Mouse (Mus musculus): ENCODE data around the gene Myo1a. TPM values are rescaled to one million over a fixed set of nuclear protein-coding genes. Genes with fewer than 3 reads are reported as not detected.

Gene Myo1a
- polyA plus RNA-seq, 1 experiment from 2014 or later = 9.1 TPM

DNA sequence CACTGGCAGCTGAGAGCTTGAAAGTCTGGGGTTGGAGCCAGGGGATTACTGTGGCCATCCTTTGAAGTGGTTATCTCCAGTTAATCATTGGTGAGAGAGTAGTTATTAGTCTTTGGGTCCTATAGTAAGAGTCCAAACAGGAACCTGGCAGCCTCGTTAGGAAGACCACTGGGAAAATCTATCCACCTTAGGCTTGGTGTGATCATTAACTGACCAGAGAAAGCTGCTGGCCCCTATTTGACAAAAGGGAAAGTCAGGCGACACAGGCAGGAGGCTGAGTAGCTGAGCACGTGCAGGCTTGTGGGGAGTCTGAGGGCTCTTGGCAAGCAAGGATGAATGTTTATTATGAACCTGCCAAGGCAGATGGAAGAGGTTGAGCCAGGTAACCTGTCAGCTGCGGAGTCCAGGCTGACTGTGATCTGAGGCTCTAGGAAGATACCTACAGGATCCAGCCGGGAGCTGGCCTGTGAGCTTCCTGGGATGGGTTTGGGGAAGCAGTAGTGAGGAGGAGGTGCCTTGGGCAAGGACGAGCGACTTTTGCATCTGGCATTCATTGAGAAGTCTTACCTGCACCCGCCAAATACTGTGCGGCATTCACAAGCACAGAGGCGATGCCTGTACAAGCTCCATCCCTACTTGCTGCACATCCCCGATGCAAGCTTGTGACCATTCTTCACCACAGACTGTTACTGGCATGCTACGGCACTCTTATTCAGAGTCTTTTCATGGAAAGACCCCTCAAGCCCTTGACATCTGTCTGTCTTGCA lies 59.1 kb downstream of the Myo1a start:
- H3K27me3 ChIP-seq (ENCODE audit: control insufficient read depth, insufficient read depth, low read length) = no peaks in the 10 kb centered on the region
- 0 out of 2 replicates have a peak, but pooled peaks cover 6% of the 10 kb centered on the region for H3K4me1 ChIP-seq (ENCODE audit: control insufficient read depth, insufficient read depth, low read length)
- H3K4me2 ChIP-seq (replicated peaks; ENCODE audit: low read depth, low read length) = no peak overlapping the region
- no peak overlapping the region for H3K4me3 ChIP-seq (ENCODE audit: low read depth, low read length)
- no peak overlapping the region for H3K9ac ChIP-seq (replicated peaks; ENCODE audit: low read depth, low read length)
- peak; percentile 28; the same call in 1 of the 2 replicates for ATAC-seq (ENCODE audit: insufficient number of reproducible peaks, insufficient read depth, low FRiP score, low read depth)
- 49% methylated on average over 12 of the region's 12 CpGs for WGBS
- no peaks in the 10 kb centered on the region for H3K36me3 ChIP-seq (ENCODE audit: control insufficient read depth, insufficient read depth, low read length)
- H3K9me3 ChIP-seq (ENCODE audit: control insufficient read depth, low read depth, low read length) = no peaks in the 10 kb centered on the region
- H3K27ac ChIP-seq (ENCODE audit: low read length) = no peak overlapping the region

DNA sequence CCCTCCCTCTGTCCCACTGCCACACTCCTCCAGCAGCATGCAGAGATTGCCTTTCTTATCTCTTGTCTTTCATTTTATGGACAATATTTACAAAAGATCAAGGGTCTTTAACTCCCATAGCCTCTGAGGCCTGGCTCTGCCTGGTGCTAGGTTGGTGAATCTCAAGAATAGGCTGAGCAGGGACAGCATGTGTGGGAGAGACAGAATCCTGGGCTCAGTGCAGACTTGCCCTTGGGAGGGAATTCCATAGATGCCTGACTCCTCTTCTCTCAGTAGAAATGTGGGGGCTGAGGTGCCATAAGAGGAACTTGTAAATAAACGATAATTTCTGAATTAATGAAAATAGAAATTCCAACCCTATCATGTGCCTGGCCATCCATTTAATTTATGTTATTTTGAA lies 61.6 kb downstream of the Myo1a start:
- no peak overlapping the region for H3K4me2 ChIP-seq (replicated peaks; ENCODE audit: low read depth, low read length)
- H3K27me3 ChIP-seq (ENCODE audit: control insufficient read depth, insufficient read depth, low read length) = no peaks in the 10 kb centered on the region
- H3K9me3 ChIP-seq (ENCODE audit: control insufficient read depth, low read depth, low read length) = no peaks in the 10 kb centered on the region
- H3K27ac ChIP-seq (ENCODE audit: low read length) = no peak overlapping the region
- H3K4me3 ChIP-seq (ENCODE audit: low read depth, low read length) = no peak overlapping the region
- 0 out of 2 replicates have a peak, but pooled peaks cover 6% of the 10 kb centered on the region for H3K4me1 ChIP-seq (ENCODE audit: control insufficient read depth, insufficient read depth, low read length)
- H3K9ac ChIP-seq (replicated peaks; ENCODE audit: low read depth, low read length) = no peak overlapping the region
- no peaks in the 10 kb centered on the region for H3K36me3 ChIP-seq (ENCODE audit: control insufficient read depth, insufficient read depth, low read length)
- no peak for ATAC-seq (ENCODE audit: insufficient number of reproducible peaks, insufficient read depth, low FRiP score, low read depth)
- WGBS = 77% methylated on average over 1 of the region's 1 CpGs

Other genes with a start within 250 kb of the Myo1a start
- 0.32 and 0.48 TPM in 2 replicates for gene Stac3, start 203.5 kb upstream of the Myo1a start, polyA plus RNA-seq (2014; fragmentation: Nextera tagmentation; extraction: Ambion mirVana)
- gene Ndufa4l2, start 190.2 kb upstream of the Myo1a start, polyA plus RNA-seq (2014; fragmentation: Nextera tagmentation; extraction: Ambion mirVana) = 81.3 and 84.3 TPM in 2 replicates
- 107 and 121 TPM in 2 replicates for gene Shmt2, start 182.7 kb upstream of the Myo1a start, polyA plus RNA-seq (2014; fragmentation: Nextera tagmentation; extraction: Ambion mirVana)
- 3.8 and 4.8 TPM in 2 replicates for gene Nxph4, start 170.6 kb upstream of the Myo1a start, polyA plus RNA-seq (2014; fragmentation: Nextera tagmentation; extraction: Ambion mirVana)
- gene Lrp1, start 84.0 kb upstream of the Myo1a start, polyA plus RNA-seq (2014; fragmentation: Nextera tagmentation; extraction: Ambion mirVana) = 98.0 and 99.3 TPM in 2 replicates
- 24.7 and 26.5 TPM in 2 replicates for gene Stat6, start 62.2 kb upstream of the Myo1a start, polyA plus RNA-seq (2014; fragmentation: Nextera tagmentation; extraction: Ambion mirVana)
- 10.2 and 11.3 TPM in 2 replicates for gene Nemp1, start 38.3 kb upstream of the Myo1a start, polyA plus RNA-seq (2014; fragmentation: Nextera tagmentation; extraction: Ambion mirVana)
- gene Nab2, start 36.6 kb upstream of the Myo1a start, polyA plus RNA-seq (2014; fragmentation: Nextera tagmentation; extraction: Ambion mirVana) = 9.2 and 11.1 TPM in 2 replicates
- gene Tac2, start 19.3 kb downstream of the Myo1a start, polyA plus RNA-seq (2014; fragmentation: Nextera tagmentation; extraction: Ambion mirVana) = 1.6 and 2.0 TPM in 2 replicates
- 4.6 and 4.9 TPM in 2 replicates for gene Zbtb39, start 34.4 kb downstream of the Myo1a start, polyA plus RNA-seq (2014; fragmentation: Nextera tagmentation; extraction: Ambion mirVana)
- gene Gpr182, start 46.6 kb downstream of the Myo1a start, polyA plus RNA-seq (2014; fragmentation: Nextera tagmentation; extraction: Ambion mirVana) = 0.67 and 0.87 TPM in 2 replicates
- not detected in 2 replicates for gene Rdh1, start 54.6 kb downstream of the Myo1a start, polyA plus RNA-seq (2014; fragmentation: Nextera tagmentation; extraction: Ambion mirVana)
- gene Rdh16f1, start 54.6 kb downstream of the Myo1a start, polyA plus RNA-seq (2014; fragmentation: Nextera tagmentation; extraction: Ambion mirVana) = not detected in 2 replicates
- gene Rdh9, start 71.2 kb downstream of the Myo1a start, polyA plus RNA-seq (2014; fragmentation: Nextera tagmentation; extraction: Ambion mirVana) = 0.08 TPM in 1 of 2 replicates, not detected in the other
- gene Rdh16, start 96.0 kb downstream of the Myo1a start, polyA plus RNA-seq (2014; fragmentation: Nextera tagmentation; extraction: Ambion mirVana) = not detected in 2 replicates
- not detected in 2 replicates for gene Rdh19, start 144.8 kb downstream of the Myo1a start, polyA plus RNA-seq (2014; fragmentation: Nextera tagmentation; extraction: Ambion mirVana)
- gene Rdh16f2, start 161.3 kb downstream of the Myo1a start, polyA plus RNA-seq (2014; fragmentation: Nextera tagmentation; extraction: Ambion mirVana) = not detected in 2 replicates
- gene Rdh7, start 183.6 kb downstream of the Myo1a start, polyA plus RNA-seq (2014; fragmentation: Nextera tagmentation; extraction: Ambion mirVana) = not detected in 2 replicates
- gene Sdr9c7, start 193.3 kb downstream of the Myo1a start, polyA plus RNA-seq (2014; fragmentation: Nextera tagmentation; extraction: Ambion mirVana) = not detected in 2 replicates

All from stomach, embryonic 14.5 days (tissue).